Mouse (Mus musculus) heart, postnatal 36 days (tissue): ENCODE results near the gene Grrp1. TPM values are rescaled to one million over a fixed set of nuclear protein-coding genes. Genes with fewer than 3 reads are reported as not detected.
"Not testable (repeated sequence)": the region's sequence is repeated elsewhere in the genome, so short reads cannot be mapped to it uniquely, and the experiment has no call there.

Source experiments
- DNase-seq, 2 experiments: peaks; one replicate each; pipeline ENCODE4 v3.0.0; 2021 to 2022
- intact Hi-C: fragments of 180-260 bp; cut with DNase I; formaldehyde crosslinking; loops from one replicate; pipeline ENCODE4 v1.15.1; 2025
- total RNA-seq, 2 experiments: library from RNA; stranded (reverse); gene quantifications; 2 replicates each; pipeline ENCODE4 v1.2.3; 2021

Grrp1 gene
- total RNA-seq = 1 to 10 TPM; 6.1 to 9.5 TPM

DNA sequence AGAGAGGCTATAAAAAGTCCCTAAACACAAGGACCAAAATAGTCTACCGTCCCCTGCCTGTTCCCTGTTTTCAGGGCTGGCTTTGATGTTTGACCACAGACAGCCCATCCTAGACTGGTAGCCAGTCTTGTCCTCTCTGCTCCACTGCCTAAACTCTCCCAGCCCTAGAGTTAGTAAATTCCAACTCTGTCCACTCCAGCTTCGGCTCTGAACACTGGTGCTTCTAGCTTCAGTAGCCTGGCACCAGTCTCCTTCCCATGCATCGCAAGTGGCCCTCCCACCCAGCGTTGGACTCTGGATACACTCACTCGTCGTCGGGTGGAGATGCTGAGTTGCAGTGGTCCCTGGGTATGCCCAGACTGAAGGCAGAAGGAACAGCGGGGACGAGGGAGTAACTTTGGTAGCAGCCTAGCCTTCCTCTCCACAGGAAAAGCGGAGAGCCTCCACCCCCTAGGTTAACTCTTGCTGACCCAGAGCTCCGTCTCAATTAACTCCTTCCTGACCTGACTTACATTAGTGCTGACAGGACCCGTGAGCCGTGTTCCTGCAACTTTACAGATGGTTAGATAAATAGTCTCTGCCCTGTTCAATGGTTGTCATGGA lies at the start of gene Grrp1:
Grrp1 (minus strand) TSS at position 385 of the 603 bp plus-strand sequence.
- intact Hi-C loops = no loop called here
- DNase-seq = peak; percentile 33 to 44

DNA sequence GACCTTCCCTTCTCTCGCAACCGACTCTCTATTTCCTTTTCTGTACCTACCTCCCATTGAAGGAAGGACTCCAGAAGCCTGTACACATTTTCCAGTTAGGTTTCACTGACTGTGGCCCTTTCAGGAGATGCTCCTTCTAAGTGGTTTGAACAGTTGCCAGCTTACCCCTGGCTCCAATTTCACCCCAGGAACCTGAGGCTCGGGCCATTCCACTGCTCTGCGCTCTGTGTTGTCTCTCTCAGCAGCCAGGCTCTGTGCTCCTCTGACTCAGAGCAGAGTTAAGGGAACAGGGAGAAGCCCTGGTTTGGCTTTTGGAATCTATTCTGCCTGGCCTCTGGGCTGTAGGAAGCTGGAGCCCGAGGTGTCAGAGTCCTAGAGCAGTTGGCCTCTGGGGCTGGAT lies 48.2 kb upstream of the Grrp1 start:
- DNase-seq = no peak
- intact Hi-C loops = no loop called here

DNA sequence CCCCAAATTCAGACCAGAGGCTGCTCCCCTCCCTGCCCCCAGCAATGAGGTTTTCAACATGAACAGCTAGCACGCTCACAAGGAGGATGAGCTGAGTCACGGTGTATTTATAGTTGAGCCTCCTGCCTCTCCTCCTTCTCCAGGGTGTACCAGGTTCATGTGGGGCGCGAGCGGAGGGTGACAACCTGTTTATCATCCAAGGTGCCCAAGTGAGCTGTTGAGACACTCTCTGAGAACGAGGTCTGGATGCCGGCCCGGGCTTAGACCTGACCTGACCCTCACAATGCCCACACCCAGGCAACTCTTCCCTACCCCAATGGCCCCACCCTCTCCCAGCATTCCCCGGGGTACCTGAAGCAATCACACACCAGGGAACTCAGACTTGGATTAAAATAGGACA lies 46.4 kb upstream of the Grrp1 start:
- intact Hi-C loops = loop anchor here (2.0 kb wide), 1 partner anchor 14 kb away; the partner anchor contains the start of gene Trim63
- peak; percentile 60 to 68 for DNase-seq

DNA sequence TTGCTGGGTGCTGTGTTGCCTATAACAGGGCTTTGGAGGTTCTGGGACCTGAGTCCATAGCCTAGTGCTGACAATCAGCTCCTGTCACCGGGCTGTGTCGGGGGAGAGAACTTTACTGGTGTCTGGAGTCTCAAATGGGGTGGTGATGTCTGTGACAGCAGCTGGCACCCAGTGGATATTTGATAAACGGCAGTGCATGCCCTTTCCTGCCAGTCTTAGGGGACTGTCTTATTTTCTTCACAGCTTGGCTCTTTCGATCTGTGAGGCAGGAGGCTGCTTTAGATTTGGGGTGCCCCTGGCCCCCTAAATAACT lies 45.5 kb upstream of the Grrp1 start:
- intact Hi-C loops = no loop called here

DNA sequence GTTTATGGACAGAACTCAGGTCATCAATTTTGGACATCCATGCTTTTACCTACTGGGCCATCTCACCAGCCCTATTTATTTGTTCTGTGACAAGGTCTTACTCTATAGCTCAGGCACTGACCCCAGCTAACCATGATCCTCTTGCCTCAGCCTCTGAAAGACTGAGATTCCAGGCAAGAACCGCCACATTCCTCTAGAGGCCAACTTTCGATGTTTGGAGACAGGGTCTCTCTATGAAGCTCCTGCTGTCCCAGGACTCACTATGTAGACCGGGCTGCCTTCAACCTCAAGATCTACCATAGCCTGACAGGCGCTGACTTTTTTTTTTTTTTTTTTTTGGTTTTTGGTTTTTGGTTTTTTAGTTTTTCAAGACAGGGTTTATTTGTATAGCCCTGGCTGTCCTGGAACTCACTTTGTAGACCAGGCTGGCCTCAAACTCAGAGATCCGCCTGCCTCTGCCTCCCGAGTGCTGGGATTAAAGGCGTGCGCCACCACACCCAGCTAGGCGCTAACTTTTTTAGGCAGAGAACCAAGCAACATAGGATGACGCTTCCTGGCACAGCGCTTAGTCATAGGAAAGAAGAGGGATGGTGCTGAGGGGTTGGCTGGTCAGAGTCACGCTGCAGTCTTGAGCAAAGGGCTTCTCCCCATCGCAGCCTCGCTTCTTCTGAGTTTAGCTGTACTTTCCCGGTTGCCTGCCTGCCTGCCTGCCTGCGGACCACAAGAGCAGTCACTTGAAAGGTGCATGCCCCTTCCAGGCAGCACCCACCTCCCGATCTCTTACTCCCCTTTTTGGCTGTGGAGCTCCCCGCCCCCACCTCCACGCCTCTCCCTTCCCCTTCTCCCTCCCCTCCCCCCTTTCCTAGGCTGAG lies 45.0 kb upstream of the Grrp1 start:
- intact Hi-C loops = no loop called here
- peak in 1 of 2 experiments; percentile 27 for DNase-seq

More for the DNA sequence above, 45.5 kb upstream of the Grrp1 start:
- DNase-seq = peak in 1 of 2 experiments; percentile 44

DNA sequence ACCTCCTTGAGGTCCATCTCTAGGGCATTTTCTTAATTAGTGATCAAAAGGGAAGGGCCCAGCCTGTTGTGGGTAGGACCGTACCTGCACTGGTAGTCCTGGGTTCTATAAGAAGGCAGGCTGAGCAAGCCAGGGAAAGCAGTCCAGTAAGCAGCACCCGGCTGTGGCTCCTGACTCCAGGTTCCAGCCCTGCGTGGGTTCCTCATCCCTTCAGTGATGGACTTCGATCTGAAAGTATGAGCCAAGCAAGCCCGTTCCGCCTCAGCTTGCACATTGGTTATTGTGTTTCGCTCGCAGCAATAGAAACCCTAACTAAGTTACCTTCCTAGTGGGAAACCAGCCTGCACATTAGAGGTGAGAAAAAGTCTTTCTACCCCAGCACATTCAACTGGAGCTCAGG lies 43.5 kb upstream of the Grrp1 start:
- no peak for DNase-seq
- intact Hi-C loops = no loop called here

DNA sequence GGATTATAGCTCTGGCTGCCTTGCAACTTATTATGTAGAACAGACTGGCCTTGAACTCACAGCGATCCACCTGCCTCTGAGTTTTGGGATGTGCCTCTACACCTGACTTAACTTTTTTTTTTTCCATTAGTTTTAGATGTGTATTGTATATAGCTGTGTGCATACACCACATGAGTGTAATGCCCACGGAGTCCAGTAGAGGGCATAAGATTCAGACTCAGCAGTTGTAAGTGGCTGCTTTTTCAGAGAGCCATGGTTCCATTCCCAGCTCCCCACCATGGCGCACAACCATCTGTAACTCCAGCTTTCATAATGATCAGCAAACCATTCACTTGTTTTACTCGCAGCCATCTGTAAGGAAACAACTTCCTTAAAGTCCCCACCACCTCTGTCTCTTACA lies 42.6 kb upstream of the Grrp1 start:
- DNase-seq = no peak
- intact Hi-C loops = no loop called here

DNA sequence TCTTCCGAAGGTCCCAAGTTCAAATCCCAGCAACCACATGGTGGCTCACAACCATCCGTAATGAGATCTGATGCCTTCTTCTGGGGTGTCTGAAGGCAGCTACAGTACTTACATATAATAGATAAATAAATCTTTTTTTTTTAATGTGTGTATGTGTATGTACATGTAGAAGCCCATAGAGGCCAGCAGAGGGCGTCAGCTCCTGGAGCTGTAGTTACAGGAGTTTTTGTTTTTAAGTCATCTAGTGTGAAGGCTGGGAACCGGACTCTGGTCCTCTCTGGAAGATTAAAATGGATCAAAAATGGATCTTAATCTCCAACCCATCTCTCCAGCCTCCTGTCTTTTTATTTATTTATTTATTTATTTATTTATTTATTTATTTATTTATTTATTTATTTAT lies 42.2 kb upstream of the Grrp1 start:
- intact Hi-C loops, DNase-seq: not testable (repeated sequence)

DNA sequence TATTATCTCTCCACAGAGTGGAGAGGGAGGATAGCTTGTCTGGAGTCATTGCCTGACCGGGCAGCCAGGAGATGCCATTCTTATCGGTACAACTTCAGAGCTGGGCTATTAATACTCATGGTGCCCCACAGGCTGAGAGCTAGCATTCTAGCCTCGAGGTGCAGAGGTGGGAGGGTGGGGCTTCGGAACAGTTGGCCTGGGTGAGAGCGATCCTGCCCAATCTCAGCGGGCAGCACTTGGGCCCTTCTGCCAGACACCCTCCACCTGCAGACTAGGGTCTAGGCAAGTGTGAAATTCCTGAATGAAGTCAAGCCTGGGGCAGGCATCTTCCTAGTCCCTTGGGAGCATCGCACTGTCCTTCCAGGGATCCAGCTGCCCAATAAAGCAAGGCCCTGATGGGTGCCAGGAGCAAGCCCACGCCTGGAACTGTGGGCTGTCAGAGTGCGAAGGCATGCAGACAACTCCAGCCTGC lies 39.8 kb upstream of the Grrp1 start:
- intact Hi-C loops = loop anchor here (2.0 to 5.0 kb wide), 2 partner anchors 63 to 256 kb away; no protein-coding TSS in a partner anchor
- peak in 1 of 2 experiments; percentile 50 for DNase-seq

DNA sequence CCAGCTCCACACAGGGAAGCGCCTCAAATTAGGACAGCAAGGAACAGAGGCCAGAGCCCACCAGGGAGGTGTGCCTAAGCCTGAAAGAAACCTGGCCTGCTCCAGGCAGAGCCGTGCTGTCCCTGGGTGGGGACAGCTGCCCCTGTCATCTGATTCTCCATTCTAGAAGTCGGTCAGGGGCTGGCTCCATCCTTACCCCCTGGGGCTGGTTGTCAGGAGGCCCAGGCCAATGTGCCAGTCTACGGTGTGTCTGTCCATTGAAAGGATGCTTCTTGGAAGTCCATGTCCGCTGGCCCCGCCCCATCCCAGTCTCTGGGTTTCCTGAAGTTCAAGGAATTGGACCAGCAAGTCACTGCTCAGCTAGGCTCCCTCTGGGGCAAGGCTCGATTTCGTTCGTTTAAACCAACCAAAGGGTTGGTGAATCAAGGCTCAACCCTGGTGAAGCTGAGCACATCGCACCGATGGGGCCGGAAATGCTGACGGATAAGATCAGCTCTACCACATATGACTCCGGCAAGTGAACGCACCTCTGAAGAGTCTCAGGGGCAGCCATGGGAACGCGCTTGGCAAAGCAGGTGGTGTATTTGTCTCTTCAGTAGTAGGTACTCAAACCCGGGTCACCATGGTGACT lies 39.3 kb upstream of the Grrp1 start:
- DNase-seq = no peak
- intact Hi-C loops = loop anchor here (5.0 kb wide), 1 partner anchor 256 kb away; no protein-coding TSS in a partner anchor

DNA sequence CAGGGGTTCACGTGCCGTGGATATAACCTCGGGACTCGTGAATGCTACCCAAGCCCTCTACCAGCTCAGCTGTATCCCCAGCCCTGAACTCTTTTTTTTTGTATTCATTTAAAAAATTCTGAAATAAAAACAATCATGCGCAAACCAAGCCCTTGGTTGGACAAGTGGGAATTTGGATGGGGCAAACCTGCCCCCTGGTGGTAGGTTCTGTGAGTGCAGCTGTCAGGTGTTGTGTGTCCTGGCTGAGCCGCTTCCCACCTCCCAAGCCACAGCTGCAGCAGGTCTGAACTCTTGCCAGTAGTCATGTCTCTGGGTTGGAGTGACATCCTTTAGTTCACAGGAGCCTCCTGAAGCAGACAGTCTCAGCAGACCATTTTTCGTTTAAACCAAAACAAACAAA lies 38.2 kb upstream of the Grrp1 start:
- peak; percentile 79 to 86 for DNase-seq
- intact Hi-C loops = loop anchor here (1.0 to 5.0 kb wide), 2 partner anchors 105 to 255 kb away; partner anchors contain the start of gene Cep85

DNA sequence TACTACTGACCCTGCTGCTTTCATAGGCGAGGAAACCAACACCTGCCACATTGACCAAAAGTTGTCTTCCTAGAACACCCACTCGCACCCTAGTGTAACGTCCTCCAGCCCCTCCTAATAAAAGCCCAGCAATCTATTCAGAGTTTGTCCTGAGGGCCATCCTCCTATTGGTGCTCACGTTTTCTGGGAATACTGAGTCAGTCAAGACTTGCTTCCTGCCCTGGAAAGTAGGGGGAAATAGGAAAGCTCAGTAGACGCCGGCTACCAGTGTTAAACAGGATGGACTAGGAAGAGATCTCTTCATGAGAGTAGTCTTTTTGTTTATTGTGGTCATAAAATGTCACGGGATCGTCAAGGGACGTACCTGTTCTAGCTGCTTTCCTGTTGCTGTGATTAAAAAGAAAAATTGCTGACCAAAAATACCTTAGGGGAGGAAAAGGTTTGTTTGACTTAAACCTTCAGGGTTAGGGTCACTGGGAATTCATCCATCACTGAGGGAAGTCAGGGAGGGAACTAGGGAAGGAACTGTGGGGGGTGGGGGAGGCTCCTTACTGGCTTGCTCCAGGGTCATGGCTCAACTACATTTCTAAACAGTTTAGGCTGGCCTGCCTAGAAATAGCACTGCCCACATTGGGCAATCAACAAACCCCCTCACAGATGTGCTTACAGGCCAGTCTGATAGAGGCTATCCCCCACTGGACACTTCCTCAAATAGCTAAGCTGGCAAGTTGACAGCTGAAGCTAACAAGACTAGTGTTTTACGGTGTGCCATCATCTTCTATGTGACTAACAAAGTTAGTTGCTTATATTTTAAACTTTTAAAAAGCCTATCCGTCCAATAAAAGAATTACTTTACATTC lies 34.7 kb upstream of the Grrp1 start:
- intact Hi-C loops = loop anchor here (1.0 kb wide), 1 partner anchor 41 kb away; no protein-coding TSS in a partner anchor
- no peak for DNase-seq

DNA sequence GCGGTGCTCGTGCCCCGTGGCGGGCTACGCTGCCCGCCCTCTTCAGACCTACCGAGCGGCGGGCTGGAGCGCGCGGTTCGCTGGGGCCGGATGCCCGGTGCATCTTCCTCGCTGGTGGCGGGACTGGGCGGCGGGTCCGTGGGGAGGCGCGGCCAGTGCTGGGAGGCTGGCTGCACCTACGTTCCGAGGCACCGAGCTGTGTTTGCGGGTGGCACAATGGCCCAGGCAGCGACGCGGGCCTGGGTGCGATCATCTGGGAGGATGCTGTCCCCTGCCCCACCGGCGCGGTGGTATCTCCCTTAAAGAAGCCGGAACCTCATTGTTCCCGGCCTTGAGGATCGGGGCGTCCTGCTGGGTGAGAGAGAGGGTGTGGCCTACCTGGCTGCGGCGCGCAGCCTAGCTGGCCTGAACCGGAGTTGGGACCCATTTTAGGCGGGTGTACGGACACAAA lies 33.7 kb upstream of the Grrp1 start, which contains the start of gene Pdik1l:
Pdik1l (minus strand) TSS at position 321 of the 451 bp plus-strand sequence.
- DNase-seq = peak in 1 of 2 experiments; percentile 67
- intact Hi-C loops = loop anchor here (1.0 kb wide), 1 partner anchor 40 kb away; no protein-coding TSS in a partner anchor

DNA sequence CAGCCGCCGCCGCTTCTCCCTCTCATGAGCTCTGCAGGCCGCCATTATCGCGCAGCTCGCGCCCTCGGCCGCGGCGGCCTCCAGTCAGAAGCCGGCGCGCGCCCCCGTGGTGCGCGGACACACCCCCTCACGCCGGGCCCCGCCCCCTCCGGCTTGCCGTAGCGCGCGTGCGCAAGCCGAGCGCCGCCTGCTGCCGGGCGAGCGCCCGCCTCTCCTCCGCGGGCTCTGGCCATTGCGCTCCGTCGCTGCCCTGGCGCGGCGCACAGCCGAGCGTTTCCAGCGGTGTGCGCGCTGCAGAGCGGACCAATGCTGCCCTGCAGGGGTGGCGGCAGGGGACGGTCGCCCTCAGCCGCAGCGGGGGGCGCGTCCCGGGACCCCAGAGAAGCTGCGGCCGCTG lies 33.3 kb upstream of the Grrp1 start:
- intact Hi-C loops = no loop called here
- peak; percentile 98 to 99 for DNase-seq

DNA sequence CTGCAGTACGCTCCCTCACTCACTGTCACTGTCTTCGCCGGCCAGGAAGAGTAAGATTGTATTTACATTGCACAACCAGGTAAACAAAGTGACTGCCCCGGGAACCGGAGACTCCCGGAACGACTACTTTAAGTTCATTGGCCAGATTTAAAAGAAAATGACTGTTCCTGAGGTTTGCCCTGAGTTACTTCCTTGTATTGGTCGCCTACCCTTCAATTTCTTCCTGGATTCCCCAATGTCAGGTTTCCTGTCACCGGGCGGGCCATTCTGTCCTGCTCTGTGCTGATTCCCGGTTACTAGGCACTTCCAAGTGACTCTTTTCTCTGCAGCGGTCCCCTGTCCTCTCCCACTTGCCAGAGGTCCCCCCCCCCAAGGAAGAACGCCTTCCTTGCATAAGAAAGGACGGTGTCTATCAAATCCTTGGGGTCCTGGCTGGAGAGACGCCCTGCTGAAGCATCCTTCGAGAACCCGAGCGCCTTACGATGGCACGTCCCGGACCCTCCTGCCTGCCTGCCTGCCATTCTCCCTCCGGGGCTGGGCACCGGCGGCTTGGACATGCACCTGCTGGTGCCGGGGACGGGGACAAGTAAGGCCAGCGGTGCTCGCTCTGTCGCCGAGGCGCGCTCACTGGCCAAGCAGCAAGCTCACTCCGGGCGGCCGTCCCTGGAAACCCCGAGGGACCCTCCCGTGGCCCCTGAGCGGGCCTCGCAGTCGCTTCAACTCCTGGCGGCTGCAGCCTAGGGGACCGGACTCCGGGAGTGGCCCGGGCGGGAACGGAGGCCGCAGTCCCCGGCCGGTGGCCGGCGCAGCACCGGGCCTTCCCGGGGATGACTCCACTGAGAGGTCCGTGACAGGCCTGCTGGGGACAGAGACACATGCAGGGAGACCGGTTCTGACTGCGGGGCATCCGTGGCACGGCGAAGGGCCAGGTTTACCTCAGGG lies 32.6 kb upstream of the Grrp1 start:
- intact Hi-C loops = no loop called here
- peak in 1 of 2 experiments; percentile 36 for DNase-seq

DNA sequence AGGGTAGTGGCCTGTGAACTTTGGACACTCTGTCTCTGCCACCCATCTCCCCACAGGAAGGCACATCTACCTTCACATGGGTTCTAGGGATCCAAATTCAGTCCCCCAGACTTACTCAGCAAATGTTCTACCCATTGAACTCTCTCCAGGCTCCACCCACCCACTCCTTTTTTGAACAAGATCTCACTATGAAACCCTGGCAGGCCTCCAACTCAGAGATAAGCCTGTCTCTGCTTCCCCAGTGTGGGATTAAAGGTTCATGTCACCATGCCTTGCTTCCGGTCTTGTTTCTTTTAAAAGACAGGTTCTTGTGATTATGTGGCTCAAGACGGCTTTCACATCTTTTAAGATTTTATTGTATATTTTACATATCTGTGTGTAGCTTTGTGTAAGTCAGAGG lies 31.0 kb upstream of the Grrp1 start:
- intact Hi-C loops = no loop called here
- no peak for DNase-seq

DNA sequence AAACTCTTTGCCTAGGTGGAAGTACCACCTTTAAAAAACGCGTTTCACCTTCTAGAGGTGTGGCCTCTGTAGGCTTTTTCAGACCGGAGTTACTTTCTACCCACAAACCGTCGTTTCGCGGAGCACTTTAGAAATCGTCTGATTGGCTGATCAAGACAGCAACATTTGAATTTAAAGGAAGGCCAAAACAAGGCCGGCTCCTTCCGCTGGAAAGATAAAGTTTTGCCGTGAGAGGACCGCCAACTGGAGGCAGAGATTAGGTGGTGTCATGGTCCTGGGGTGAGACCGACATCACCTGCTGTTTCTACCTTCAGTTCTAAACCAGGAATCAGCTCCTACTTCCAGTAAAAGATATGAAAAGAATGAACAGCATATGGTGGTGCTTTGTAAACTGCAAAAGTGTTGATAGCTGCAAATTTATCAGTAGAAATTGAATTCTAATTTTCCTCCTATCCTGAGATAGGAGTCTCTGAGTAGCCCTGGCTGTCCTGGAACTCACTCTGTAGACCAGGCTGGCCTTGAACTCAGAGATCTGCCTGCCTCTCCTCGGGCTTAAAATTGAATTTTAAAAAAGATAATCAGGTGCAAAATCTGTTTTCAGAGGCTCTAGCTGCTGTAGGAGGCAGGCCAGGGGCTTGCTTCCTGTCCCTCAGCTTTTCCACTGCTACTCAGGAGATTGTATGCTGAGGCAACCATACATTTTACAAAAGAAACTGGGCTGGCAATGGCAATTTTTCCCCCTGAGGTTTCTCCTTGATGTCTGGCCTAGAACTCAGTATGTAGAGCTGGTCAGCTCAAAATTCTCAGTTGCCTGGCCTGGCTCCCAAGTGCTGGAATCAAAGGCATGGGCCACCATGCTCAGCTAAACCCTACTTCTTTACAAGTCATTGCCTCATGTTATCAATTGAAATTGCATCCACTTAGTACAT lies 19.8 kb upstream of the Grrp1 start:
- intact Hi-C loops = no loop called here
- DNase-seq = no peak
